Mouse (Mus musculus): ENCODE results near the gene Mapk1ip1l.

Mapk1ip1l gene

DNA sequence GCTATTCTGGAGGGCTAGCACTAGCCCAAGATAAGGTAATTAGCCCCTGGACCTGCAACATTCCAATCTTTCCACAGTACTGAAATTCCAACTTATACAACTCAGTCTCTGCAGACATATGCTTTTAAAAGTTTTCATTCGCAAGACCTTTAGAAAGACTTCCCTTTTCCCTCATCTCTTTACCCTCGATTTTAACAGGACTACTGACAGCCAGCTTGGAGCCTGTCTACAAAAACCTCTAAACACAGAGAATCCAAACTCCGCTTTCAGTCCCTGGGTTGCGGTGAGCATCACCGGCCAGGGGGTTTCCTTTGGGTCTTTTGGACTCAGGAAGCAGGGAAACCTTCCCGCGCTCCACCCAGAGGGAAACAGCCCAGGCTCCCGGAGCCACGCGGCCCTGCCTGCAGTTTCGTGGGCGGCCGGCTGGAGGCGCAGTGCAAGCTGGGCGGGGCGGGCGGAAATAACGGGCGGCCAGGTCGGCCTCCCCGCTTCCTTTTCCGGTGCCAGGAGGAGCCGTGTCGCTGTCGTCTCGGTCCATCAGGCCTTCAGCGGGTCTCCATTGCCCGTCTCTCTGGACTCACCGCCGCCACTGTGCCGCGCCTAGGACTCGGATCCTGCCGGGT is at the start of gene Mapk1ip1l:
TSS of gene Mapk1ip1l (plus strand) at position 482 of the 623 bp plus-strand sequence.
- DNase-seq, result peak; percentile 90 to 93

DNA sequence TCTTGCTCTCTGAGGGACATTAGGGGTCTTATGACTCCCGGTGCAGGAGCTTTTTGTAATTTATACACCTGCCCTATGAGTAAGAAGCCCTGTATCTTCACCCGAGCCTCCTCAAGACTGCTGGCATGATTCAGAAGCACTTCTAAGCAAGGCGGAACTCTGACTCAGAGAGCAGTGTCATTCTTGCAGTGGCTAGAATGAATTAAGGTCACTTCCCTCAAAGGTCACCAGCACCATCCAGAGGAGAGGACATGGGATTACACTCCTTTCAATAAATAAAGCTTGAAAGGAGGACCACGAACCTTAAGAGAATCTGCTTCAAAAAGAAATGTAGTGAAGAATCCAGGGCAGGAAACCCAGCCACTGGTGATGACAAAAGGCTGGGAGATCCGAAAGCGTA is 48.2 kb upstream of the Mapk1ip1l start:
- no peak for DNase-seq

DNA sequence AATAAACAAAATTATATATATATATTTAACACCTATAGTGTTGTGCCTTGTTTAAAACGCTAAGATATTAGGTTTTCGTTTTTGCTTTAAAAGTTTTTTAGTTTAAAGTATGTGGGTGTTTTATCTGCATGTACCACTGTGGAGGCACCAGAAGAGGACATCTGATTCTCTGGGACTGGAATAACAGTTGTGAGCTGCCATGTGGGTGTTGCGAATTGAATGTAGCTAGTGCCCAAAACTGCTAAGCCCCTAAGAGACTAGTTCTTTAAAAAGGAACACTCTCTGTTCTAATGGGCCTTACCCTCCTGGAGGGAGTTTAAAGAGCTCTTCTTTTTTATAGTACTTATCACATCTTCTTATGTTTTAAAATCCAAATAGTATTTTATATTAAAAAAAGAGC is 33.2 kb upstream of the Mapk1ip1l start:
- DNase-seq, result no peak

DNA sequence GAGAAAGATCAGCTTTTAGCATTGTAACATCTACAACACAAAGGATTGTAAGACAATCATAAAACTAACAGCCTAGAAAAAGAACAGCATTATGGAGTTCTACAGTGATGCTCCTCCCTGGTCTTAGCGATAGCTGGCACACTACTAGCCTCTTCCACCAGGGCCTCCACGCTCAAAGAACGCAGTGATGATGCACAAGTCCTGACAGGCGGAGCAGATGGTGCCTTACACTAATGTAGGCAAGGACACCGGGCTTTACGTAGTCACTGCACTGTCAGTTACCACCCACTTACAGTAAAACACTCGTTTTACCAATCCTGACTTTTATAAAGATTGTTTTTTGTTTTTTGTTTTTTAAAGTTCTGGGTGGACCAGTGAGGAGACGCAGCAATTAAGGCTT is 32.2 kb upstream of the Mapk1ip1l start:
- no peak for DNase-seq

DNA sequence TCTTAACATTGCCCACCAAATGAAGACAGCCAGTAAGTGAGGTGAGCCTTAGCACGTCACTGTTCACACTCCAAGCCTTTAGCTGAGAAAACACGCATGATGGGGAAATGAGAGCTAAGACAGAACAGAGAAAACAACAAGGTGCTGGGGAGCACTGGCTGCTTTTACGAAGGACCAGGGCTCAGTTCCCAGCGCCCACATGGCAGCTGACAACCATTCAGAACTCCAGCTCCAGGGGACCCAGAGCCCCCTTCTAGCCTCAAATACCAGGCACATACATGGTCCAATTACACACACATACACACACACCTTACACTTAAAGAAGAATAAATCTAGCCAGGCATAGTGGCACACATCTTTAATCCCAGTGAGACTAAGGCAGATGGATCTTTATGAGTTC is 29.0 kb upstream of the Mapk1ip1l start:
- DNase-seq, result no peak

DNA sequence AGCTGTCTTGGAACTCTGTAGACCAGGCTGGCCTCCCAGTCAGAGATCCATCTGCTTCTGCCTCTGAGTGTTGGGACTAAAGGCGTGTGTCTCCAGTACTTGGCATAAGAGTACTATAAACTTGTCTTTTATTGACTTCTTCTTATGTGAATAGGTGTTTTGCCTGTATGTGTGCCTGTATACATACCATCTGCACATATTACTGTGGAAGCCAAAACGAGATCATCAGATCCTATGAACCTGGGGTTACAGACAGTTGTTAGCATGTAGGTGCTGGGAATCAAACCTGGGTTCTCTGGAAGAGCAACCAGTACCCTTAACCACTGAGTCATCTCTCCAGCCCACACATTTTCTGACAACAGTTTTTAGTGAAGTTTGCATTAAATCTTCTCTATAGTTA is 28.4 kb upstream of the Mapk1ip1l start:
- DNase-seq, result no peak

DNA sequence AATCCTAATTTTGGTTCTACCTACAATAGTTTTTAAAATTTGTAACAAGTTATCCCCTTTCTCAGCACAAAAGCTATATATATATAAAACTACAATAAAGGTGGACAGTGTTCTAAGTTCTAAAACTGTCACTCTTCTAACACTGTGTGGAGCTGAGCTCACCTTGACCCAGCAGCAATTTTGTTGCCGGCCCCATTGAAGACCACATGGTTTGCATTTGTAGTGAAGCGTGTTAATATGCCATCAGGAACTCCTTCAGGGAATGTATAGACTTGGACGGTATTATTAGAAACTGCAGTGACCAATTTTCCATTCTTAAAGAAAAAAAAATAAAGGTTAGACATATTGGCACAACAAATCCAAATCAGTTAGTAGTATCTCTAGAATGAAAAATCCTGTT is 24.3 kb upstream of the Mapk1ip1l start:
- no peak for DNase-seq

DNA sequence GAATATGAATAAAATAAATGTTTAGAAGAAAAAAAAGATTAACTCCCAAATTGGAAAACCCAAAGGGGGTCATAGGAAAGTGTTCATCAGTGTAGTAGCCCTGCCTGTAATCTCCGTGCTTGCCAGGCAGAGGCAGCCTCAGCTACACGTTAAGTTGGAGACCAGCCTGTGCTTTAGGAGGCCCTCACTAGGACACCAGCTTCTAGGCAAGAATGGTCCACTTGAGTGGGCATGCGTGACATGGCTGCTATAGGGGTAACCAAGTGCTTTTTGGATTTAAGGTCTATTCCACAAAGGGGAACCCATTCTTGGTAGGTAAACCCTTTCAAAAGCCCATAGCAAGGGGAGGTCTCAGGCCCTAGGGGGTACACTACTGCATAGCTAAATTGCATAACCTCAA is 22.6 kb upstream of the Mapk1ip1l start:
- no peak for DNase-seq

DNA sequence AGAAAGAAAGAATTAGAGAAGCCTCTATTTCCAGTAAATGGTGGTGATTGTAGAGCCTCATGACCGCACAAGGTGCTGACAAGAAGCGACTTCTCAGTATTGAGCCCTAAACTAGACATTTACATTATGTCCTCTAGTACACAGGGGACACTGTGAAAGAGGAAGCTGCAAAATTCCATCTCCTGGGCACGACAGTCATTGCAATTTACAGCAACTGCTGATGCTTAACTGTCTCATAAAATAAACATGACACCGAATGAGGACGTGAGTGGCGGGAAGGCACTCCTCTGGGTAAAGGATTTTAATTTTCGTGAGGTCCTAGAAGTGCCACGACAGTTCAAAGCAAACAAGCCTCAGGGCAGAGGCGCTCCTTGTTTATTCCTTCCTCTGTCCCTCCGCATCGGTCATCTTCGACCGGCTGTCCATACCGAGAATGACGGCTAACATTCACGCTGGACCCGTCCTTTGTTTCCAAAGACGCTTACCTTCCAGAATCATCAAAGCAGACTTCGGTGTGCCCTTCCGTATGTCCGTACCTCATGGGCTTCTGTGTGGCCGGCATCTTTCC is 21.9 kb upstream of the Mapk1ip1l start:
- DNase-seq, result no peak

DNA sequence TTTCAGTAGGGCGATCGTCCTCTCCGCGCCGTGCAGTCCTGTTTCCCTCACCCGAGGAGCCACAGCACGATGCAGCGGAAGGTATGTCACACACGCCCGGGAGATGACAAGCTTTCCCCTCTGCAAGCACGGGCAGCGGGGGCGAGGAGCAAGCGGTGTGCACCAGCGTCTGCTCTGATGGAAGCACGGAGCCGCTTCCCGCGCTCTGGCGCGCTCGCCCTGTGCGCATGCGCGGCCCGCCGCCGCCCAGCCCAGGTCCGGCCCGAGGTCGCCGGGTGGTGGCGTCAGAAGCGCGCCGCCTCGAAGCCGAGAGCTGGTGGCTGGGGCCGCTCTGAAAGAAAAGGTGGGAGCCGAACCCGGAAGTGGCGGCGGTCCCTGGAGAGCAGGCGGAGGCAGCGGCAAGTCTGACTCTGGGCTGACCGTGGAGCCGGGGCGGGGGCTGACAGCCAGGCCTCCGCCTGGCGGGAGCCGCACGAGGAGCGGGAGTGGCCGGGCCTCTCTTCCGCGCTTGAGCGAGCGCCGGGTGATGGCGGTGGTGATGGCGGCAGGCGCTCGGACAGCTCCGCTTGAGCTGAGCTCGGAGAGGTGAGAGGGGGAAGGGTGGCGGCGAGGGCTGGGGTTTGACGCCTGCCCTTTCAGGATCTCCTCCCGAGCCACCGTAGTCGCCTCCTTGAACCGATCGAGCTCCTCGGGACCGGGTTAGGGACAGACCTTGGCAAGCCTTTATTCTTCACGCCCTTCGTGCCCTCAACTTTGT is 21.3 kb upstream of the Mapk1ip1l start, which contains the start of the genes Wdhd1 and Socs4:
TSS of gene Wdhd1 (minus strand) at position 221 of the 757 bp plus-strand sequence.
TSS of gene Socs4 (plus strand) at position 295 of the 757 bp plus-strand sequence.
- DNase-seq, result peak; percentile 93 to 97

DNA sequence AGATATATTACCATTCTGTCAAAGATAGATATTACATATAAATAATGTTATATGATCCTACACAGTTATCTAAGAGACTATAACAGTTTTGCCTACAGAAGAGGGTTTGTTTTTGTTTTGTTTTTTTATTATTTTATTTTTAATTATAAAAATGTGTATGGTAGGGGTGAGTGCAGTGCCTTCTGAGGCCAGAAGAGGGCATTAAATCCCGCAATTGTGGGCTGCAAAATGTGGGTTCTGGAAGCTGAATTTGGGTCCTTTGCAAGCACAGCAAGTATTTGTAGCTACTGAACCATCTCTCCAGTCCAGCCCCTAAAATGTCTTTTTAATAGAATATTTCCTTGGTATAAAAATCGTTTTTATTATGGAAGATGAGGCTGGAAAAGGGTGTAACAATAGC is 19.0 kb upstream of the Mapk1ip1l start:
- DNase-seq, result no peak

DNA sequence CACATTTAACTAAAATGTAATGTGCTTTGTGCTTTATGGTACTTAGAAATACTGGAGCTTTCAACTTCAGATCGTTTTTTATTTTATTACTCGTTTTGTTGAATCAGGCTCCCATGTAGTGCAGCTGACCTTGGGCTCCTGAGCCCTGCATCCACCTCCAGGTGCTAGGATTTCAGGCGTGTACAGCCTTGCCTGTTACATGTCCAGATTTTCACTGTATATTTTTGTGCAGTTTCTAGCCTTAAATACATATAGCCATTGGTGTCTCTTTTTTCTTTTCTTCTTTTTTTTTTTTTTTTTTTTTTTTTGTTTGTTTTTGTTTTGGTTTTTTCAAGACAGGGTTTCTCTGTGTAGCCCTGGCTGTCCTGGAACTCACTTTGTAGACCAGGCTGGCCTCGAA is 16.5 kb upstream of the Mapk1ip1l start:
- DNase-seq, result no peak

DNA sequence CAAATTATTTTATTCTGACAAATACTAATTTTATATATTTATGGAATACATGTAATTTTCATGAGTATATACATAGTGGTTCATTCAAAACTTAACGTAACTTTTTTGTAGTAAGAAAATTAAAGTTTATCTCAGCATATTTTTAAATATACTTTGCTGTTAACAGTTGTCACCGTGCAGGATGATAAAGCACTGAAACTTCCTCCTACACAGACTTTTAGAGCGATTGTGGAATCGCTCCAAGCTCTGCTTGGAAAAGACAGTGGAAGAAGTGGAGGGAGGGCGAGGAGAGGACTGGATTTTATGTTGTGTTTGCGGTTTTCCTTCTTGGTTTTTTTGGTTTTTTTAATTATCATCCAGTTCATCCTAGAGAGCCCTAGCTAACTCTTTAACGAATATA is 14.5 kb upstream of the Mapk1ip1l start:
- peak in 1 of 2 experiments; percentile 14 for DNase-seq

DNA sequence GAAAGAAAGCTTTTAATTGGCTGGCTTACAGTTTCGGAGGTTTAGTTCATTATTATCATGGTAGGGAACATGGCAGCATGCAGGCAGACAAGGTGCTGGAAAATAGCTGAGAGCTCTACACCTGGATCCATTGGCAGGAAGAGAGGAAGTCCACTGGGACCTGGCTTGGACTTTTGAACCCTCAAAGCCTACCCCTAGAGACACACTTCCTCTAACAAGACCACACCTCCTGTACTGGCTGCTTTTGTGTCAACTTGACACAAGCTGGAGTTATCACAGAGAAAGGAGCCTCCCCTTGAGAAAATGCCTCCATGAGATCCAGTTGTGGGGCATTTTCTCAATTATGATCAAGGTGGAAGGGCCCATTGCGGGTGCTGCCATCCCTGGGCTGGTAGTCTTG is 12.8 kb upstream of the Mapk1ip1l start:
- no peak for DNase-seq

DNA sequence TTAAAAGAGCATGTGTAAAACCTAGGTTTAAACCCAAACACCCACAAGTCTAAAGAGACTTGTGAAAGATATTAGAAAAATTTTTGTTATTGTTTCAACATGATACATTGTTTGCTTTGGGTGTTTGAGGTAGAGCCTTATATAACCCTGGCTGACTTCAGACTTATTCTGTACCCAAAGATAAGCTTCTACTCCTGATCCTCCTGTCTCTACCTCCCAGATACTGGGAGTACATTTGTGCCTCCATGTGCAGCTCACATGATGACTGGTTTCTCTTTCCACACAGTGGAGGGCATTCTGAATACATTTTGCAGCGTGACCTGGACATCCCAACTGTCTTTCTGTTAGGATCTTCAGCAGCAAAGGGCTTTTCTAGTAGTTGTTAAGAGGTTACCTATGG is 11.9 kb upstream of the Mapk1ip1l start:
- no peak for DNase-seq

DNA sequence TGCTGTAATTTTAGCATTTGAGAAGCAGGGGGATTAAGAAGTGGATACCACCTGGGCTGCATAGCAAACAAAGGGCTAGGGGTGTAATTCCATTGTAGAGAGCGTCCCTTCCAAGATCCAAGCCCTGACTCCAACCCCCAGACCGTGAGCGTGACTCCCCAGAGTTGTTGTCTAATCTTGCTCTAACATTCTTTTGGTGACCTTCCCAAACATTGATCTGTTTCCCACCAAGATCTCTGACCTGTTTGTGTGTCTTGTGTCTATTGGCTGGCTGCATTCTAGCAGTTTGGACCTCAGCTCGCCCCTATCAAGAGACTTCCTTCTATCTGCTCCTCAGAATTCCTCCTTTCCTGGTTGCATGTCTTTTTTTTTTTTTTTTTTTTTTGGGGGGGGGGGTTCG is 11.0 kb upstream of the Mapk1ip1l start:
- no peak for DNase-seq

DNA sequence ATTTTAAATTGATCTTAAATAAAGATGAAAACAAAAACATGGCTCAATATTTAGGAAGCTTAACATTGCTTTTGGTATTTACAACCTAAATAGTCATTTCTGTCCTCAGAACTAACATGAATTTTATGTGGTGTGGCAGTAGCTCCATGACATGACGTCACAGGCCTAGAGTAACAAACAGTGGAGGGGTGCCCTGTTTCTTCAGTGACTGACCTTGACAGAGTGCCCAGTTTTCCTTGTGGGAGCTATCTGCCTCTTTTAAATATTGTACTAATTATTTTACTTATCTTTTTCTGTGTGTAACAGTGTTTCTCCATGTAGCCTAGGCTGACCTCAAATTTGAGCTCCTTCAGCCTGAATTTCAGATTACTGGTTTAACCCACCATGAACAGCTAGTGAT is 6.3 kb upstream of the Mapk1ip1l start:
- no peak for DNase-seq

DNA sequence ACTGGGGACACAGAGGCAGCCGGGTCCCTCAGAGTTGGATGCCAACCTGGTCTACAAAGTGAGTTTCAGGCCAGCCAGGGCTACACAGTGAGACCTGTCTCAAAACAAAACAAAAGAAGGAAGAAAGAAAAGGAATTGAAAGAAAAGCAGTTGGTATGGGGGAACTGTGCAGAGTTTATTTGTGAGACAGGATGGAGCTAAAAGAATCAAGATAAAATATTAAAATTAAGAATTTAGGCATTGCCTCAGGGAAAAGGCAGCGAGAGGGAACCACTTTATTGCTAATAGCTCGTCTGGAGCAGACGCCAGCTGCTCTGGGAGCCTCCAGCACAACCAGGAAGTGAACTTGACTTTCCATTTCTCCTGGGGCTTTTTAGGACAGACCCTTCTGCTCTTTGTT is 3.9 kb upstream of the Mapk1ip1l start:
- no peak for DNase-seq

DNA sequence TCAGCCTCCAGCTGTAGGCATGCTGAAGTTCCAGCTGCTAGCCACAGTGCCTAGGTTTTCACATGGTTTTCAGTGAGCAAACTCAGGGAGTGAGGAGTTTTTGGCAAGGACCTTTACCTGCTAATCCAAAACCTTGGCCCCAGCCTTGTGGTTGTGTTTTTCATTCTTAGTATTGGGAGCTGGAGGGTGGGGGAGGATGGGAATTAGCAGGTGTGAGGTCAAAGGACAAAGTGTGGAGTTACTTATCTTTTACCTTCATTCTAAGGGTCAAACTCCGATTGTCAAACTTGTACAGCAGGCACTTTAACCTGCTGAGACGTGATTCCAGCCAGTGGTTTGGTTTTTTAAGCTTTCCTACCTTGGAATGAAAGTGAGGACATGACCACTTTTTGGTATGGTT is 1.8 kb upstream of the Mapk1ip1l start:
- DNase-seq, result peak; percentile 24 to 47

DNA sequence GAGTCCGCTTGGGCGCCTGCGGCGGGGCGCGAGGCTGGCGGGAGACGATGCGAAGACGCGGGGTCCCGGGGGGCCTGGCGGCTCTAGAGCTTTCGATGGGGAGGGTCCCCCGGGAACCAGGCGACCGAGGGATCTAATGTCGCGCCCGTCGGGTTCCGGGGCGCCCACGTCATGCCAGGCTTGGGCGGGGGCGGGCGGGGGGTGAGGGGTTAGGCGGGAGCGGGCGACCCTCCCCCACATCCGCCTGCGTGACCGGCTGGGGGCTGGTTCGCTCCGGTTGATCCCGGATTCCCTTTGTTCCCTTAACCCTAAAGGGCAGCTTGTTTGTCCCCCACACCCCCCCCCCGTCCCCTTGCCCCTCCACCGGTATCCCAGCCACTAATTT is 334 bp downstream of the Mapk1ip1l start:
- peak; percentile 29 to 67 for DNase-seq

DNA sequence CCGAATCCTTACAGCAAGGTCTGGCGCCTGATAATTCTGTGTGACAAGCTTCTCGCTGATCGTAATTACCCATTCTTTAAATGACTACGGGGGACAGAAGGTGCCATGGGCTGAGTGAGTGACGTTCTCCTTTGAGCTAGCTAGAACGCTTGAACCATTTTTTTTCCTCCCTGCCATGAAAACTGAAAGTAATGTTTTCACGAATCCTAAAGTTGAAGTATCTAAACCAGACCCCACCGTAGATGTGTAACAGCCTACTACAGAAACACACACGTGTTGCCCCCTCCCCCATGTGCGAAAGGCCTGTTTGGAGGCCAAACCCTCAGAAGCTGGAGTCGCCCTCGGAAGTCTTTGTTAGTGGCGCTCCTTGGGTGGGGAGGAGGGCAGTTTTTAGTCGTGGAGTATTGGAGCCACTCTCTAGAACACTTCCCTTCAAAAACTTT is 774 bp downstream of the Mapk1ip1l start:
- DNase-seq, result peak in 1 of 2 experiments; percentile 30

DNA sequence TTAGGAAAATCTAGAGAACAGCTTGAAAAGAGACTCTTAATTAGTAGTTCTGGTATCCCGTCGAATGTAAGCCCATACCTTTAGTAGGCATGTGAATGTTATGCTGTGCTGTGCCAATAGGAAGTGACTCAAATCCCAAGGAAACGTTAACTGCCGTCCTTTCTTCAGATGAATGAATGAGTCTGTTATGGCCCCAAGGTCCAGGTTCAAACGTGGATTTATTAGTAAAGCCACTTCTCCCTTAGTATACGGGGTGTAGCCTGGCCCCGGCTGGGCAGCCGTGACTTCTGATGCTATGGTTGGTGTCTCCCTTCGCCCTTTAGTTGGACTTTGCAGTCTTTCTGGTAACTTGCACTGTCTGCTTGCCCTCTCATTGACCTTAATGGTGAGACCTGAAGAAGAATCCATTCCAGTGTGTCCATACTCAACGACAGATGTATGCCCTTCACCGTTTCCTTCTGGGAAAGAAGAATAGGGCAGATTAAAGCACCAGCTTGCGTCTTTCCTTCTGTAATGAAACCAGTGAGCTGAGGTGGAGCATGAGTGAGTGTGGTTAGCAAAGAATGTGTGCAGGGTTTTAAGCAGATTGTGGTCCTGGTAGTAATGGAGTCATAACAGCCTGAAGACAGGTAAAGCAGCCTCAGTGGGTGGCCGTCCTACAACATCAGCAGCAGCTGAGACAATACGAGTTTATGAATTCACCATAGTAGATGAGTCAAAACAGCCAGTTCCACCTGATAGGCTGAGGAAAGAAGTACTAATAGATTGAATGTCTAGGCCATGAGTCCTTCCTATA is 5.0 kb downstream of the Mapk1ip1l start:
- DNase-seq, result no peak

DNA sequence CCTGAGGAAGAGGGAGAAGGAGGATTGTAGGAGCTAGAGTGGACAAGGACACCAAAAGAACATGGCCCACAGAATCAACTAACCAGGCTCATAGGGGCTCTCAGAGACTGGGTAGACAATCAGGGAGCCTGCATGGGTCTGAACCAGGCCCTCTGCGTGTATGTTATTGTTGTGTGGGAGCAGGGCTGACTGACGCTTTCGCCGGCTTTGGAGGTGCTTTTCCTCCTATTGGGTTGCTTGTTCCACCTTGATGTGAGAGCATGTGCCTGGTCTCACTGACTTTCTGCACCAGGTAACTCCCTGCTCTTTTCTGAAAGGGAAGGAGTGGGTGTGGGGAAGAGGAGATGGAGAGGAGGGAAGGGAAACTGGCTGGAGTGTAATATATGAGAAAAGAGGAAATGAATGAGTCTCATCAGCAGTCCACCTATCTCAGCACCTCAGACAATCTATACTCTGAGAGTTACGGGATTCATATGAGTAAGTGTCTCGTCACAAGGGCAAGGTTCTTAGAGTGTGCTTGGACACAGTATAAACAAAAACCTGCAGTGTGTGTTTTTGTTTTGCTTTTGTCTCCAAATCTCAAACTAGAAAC is 6.8 kb downstream of the Mapk1ip1l start:
- DNase-seq, result no peak

Data from kidney, postnatal 25 days (tissue).